Mouse (Mus musculus) G1E (cell line): ENCODE data around the gene Hoxa1. TPM values are rescaled to one million over a fixed set of nuclear protein-coding genes. Genes with fewer than 3 reads are reported as not detected.

ENCODE experiments used
- ATAC-seq: 2 replicates; pipeline ENCODE4 v1.8.0; 2016; ENCODE audit warnings: mild to moderate bottlenecking; ENCODE audit not compliant: insufficient number of reproducible peaks, poor library complexity, low FRiP score, severe bottlenecking; ENCODE audit errors: extremely low read depth
- DNase-seq: peaks from one replicate; pipeline ENCODE4 v3.0.0; 2012; ENCODE audit warnings: low spot score
- H3K27me3 ChIP-seq: 2 replicates; pipeline ENCODE4 v1.6.1; 2012; ENCODE audit warnings: mild to moderate bottlenecking, low read length, inconsistent platforms; ENCODE audit not compliant: insufficient read depth
- H3K36me3 ChIP-seq: replicated peaks from 2 replicates; pipeline ENCODE3; 2012; ENCODE audit warnings: mild to moderate bottlenecking, inconsistent platforms
- H3K4me1 ChIP-seq: 2 replicates; pipeline ENCODE4 v1.6.1; 2012; ENCODE audit warnings: low read depth, low read length, inconsistent platforms, mixed read lengths; ENCODE audit not compliant: insufficient read depth
- H3K4me3 ChIP-seq: 2 replicates; pipeline ENCODE4 v1.5.1; 2012; ENCODE audit warnings: low read depth, mild to moderate bottlenecking, inconsistent platforms, low read length, moderate library complexity, mixed read lengths
- H3K9me3 ChIP-seq: replicated peaks from 2 replicates; pipeline ENCODE4 v1.6.1; 2012; ENCODE audit warnings: inconsistent platforms
- CTCF ChIP-seq: IDR thresholded peaks from 2 replicates; pipeline ENCODE4 v1.5.1; 2012; ENCODE audit warnings: low read depth, low read length, inconsistent platforms, mixed read lengths
- GATA1 ChIP-seq: IDR thresholded peaks from 2 replicates; pipeline ENCODE4 v1.6.1; 2012; ENCODE audit warnings: borderline replicate concordance, low read length, inconsistent platforms, mixed read lengths
- GATA2 ChIP-seq: IDR thresholded peaks from 2 replicates; pipeline ENCODE4 v1.6.1; 2012; ENCODE audit warnings: low read depth, low read length, inconsistent platforms, borderline replicate concordance
- POLR2AphosphoS5 ChIP-seq: IDR thresholded peaks from 2 replicates; pipeline ENCODE4 v1.6.1; 2012; ENCODE audit warnings: low read depth, low read length, inconsistent platforms; ENCODE audit not compliant: insufficient replicate concordance
- TAL1 ChIP-seq: conservative IDR thresholded peaks from 2 replicates; pipeline ENCODE4 v1.6.1; 2012; ENCODE audit warnings: low read depth, low read length, inconsistent platforms, mixed read lengths
- polyA plus RNA-seq: library from polyadenylated mRNA; stranded (reverse); fragments of >175 nt; gene quantifications from 2 replicates; pipeline ENCODE4 v1.2.3, GENCODE M21; 2012
- total RNA-seq, 2 experiments: library from RNA; stranded (forward) in 1 of 2; stranded (reverse) in 1 of 2; fragments of 200-1000 nt in 1 of 2; fragments of >200 nt in 1 of 2; fragmentation: Nextera tagmentation in 1 of 2; gene quantifications; 2 replicates each; pipeline ENCODE4 v1.2.3; 2014 to 2017

Gene Hoxa1
- total and polyA plus RNA-seq, 3 experiments = 0.22 TPM; not detected in 2

DNA sequence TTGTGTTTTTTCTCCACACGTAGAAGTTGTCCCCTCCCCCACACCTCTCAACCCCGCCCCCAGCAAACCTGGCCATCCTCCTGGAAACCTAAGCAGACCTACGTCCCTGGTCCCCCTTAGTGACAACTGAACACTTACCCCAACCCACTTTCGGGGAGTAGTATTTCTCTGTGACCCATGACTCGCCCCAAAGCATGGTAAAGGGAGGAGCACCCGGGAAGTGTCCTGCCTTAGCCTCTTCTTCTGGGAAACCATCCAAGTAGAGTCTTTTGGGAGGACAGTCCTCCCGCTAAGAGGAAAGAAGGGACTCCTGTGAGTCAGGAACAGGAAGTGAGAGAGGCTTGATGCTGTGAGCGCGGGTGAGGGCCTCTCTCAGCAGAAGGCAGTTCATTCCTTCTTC, 1.9 kb upstream of the Hoxa1 start:
- Histone ChIP-seq H3K4me1 (no peaks in the 10 kb centered on the region), H3K27me3 (peaks cover 36% of the 10 kb centered on the region), H3K4me3 (no peak overlapping the region), H3K36me3 (no peaks in the 10 kb centered on the region), H3K9me3 (no peaks in the 10 kb centered on the region)
- DNase-seq (no peak), ATAC-seq (no peak)
- TF ChIP-seq TAL1 = no peak

DNA sequence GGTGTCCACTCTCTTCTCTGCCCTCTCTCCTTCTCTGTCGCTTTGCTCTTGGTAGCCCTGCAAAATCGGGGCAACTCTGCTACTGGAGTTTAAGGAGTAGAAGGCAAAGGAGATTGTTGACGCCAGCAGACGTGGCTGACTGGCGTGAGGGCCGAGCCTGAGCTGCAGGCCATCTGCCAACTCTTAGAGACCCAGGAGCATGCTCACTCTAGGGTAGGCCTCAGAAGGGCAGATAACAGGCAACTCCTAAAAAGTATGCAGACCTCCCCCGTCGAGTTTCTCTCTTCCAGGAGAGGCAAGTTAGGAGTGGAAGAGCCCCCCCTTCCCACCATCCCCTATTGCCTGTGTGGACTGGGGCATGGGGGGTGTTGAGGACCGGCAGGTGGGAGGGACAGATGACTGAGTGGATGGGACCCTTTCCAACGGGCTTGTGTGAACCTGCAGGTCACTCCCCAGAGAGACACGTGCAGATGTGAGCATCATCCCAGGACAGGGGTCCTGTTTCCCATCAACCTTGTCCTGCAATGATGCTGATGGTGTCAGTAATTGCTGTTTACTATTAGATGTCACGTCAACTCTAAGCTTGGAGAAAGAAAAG, 1.1 kb upstream of the Hoxa1 start:
- no peak for TF ChIP-seq CTCF
- TF ChIP-seq TAL1 = no peak
- TF ChIP-seq GATA1 = no peak
- no peak for TF ChIP-seq GATA2
- TF ChIP-seq POLR2AphosphoS5 = no peak
- Histone ChIP-seq H3K9me3 (no peaks in the 10 kb centered on the region), H3K4me1 (no peaks in the 10 kb centered on the region), H3K36me3 (no peaks in the 10 kb centered on the region), H3K4me3 (no peak overlapping the region), H3K27me3 (peaks cover 31% of the 10 kb centered on the region)
- ATAC-seq (no peak), DNase-seq (no peak)

DNA sequence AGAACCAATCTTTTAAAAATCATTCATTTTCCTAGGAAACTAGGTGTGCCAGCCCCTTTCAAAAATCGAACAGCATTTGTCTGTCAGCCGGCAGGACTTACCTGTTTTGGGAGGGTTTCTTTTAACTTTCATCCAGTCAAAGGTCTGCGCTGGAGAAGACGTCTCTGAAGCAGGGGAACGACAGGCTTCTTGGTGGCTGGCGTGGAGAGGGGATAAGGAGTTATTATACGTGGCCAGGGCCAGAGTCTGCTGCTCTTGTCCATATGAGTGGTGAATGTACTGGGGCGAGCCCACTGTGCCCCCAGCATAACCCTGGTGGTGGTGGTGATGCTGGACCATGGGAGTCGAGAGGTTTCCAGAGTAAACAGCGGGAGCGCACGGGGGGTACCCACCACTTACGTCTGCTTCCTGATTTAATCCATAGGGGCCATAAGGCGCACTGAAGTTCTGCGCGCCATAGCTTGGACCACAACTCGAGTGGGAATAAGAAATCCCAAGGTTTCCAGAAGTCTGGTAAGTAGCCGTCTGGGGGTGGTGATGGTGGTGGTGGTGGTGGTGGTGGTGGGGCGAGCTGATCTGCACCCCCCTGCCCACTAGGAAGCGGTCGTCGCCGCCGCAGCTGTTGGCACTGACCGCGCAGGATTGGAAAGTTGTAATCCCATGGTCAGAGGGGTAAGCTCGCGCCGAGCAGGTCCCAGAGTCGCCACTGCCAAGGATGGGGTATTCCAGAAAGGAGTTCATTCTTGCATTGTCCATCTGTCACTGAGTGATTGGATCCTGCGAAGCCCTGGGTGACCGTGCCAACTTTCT, 446 bp downstream of the Hoxa1 start:
- Histone ChIP-seq H3K4me1 (no peaks in the 10 kb centered on the region), H3K4me3 (no peak overlapping the region), H3K27me3 (peaks cover 15% of the 10 kb centered on the region), H3K36me3 (no peaks in the 10 kb centered on the region), H3K9me3 (no peaks in the 10 kb centered on the region)
- no peak for ATAC-seq
- TF ChIP-seq TAL1 (no peak), GATA1 (no peak), POLR2AphosphoS5 (no peak), CTCF (no peak), GATA2 (no peak)
- DNase-seq = no peak

DNA sequence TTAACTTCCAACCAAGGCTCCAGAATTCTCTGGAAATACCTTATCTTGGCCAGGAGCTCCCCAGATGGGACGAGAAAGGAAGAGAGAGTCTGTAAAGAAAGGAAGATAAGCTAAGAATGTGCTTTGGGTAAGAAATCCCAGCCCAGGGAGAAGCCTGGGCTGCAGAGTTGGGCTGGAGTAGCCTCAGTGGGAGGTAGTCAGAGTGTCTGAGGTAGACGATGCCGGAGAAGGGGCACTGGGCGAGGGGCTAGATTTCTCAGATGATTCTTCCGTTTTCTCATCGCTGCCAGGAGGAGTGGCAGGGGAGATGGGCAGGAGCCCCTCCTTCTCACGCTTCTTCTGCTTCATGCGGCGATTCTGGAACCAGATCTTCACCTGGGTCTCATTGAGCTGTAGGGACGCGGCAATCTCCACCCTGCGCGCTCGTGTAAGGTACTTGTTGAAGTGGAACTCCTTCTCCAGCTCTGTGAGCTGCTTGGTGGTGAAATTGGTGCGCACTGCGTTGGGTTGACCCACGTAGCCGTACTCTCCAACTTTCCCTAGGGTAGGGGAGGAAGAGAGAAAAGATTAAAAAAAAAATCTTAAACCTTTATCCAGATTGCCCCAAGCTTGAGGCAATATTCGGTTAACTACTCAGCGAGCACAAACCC, 1.4 kb downstream of the Hoxa1 start:
- no peak for TF ChIP-seq CTCF
- TF ChIP-seq GATA1 = no peak
- no peak for TF ChIP-seq TAL1
- no peak for TF ChIP-seq GATA2
- TF ChIP-seq POLR2AphosphoS5 = no peak
- ATAC-seq = no peak
- Histone ChIP-seq H3K36me3 (no peaks in the 10 kb centered on the region), H3K27me3 (peaks cover 20% of the 10 kb centered on the region), H3K4me3 (no peak overlapping the region), H3K4me1 (no peaks in the 10 kb centered on the region), H3K9me3 (no peaks in the 10 kb centered on the region)
- DNase-seq = no peak

DNA sequence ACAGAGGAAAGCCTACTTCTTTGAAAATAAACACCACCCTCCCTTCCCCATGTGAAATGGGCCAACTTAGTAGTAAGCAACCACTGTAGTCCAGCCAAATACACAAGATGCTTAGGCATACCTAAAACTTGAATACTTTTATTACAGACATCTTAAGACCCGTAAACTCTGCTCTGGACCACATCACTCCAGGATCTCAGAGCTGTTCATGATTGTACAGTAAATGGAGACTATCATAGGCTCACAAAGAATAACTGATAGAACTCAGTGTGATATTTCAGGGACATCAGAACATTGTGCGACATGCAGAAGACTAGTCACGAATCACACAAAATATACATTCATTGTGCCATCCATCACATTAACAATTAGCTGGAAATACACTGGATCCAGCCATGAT, 2.6 kb downstream of the Hoxa1 start:
- no peak for ATAC-seq
- Histone ChIP-seq H3K4me1 (no peaks in the 10 kb centered on the region), H3K9me3 (no peaks in the 10 kb centered on the region), H3K27me3 (peaks cover 16% of the 10 kb centered on the region), H3K36me3 (no peaks in the 10 kb centered on the region), H3K4me3 (no peak overlapping the region)
- TF ChIP-seq CTCF (no peak), TAL1 (no peak), GATA1 (no peak)
- DNase-seq = no peak

DNA sequence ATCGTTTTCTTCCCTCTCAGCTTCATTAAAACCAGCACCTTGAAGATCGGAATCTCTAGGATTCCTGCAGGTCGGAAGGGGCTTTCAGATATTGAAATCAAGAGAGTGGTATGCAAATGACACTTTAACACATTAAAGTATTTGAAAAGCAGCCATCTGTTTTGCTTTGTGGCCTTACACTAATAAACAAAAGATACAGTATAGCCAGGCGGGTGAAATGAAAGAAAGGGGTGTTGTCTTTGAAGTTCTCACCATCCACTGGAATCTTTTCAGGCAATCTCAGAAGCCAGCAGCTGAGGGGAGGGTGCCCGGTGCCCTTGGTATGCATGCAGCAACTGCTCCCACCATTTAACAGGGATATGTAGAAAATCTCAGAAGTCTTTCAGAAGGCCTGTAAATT, 4.1 kb downstream of the Hoxa1 start:
- Histone ChIP-seq H3K36me3 (no peaks in the 10 kb centered on the region), H3K27me3 (peaks cover 12% of the 10 kb centered on the region), H3K4me3 (no peak overlapping the region), H3K9me3 (no peaks in the 10 kb centered on the region), H3K4me1 (no peaks in the 10 kb centered on the region)
- no peak for ATAC-seq
- TF ChIP-seq GATA2 (no peak), GATA1 (no peak), TAL1 (no peak), CTCF (no peak), POLR2AphosphoS5 (no peak)
- no peak for DNase-seq

DNA sequence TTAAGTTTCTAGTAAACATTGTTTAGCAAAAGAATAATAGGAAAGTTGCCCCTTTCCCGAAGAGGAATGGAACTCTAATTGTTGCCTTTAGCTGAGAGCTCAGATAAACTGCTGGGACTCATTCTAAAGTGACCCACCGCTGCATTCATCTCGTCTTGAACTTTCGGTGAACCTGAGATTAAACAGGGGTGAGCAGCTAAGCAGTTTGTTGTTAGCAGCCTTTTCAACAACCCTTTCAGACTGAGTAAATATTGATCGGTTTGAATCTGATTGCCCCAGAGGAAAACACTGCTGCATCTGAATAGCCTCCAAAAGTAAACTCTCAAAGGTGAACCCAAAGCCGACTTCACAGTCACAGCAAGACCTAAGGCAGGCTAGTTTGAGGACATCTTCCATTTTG, 4.8 kb downstream of the Hoxa1 start:
- no peak overlapping the region for H3K4me3 ChIP-seq
- DNase-seq (no peak), ATAC-seq (no peak)
- H3K9me3 ChIP-seq = no peaks in the 10 kb centered on the region
- H3K4me1 ChIP-seq = no peaks in the 10 kb centered on the region
- no peaks in the 10 kb centered on the region for H3K36me3 ChIP-seq
- H3K27me3 ChIP-seq = peaks cover 12% of the 10 kb centered on the region
- TF ChIP-seq GATA1 = no peak
